25 mouse cellular contexts compared by ENCODE assay signal in the genomic region with DNA sequence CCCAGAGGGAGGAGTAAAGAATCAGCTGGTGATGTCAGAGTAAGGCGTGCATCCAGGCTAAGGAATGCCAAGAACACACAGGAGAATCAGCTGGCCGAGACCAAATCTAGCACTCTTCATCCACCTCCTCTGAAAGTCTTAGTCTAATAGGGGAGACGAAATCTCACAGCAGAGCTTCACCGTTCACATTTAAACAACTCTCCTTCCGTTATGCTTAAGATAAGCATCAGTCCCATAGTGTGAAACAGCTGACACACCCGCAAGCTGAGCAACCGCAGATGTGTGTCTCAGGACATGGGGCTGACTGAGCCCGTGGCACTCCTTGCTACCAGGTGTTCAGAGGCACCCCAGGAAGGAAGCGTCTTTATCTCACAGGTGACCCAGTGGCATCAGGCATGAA. TPM values are rescaled to one million over a fixed set of nuclear protein-coding genes. Genes with fewer than 3 reads are reported as not detected.
A peak's percentile ranks its signal among the peaks of the same experiment; 100 is the strongest.
DNase-seq lines count a peak whose midpoint lies in the region; ATAC-seq and TF ChIP-seq lines count a peak whose summit lies in the region.
"Had no signal": no experiment of that assay in that cellular context is flagged by ENCODE, and none has a peak within 500 bp of the region (broad histone marks: within the 10 kb centered on the region; RNA-seq: fewer than 3 reads in every experiment).

No protein-coding gene starts in this region.

- WGBS in heart, postnatal 0 days: 66% methylated on average over 9 of the region's 9 CpGs
- 88% methylated on average over 9 of the region's 9 CpGs for WGBS in embryonic facial prominence, embryonic 10.5 days

- H3K4me2 ChIP-seq in heart, postnatal 0 days (ENCODE audit: low read depth, low read length): no peak overlapping the region
- H3K4me2 ChIP-seq: embryonic facial prominence, embryonic 13.5 days; heart, embryonic 15.5 days; limb, embryonic 12.5 days; liver, embryonic 13.5 days had no signal

- no peaks in the 10 kb centered on the region for H3K9me3 ChIP-seq in heart, postnatal 0 days (replicated peaks; ENCODE audit: control insufficient read depth, low read length)
- H3K9me3 ChIP-seq in embryonic facial prominence, embryonic 10.5 days: no peaks in the 10 kb centered on the region
- H3K9me3 ChIP-seq: embryonic facial prominence, embryonic 13.5 days; heart, embryonic 15.5 days; limb, embryonic 12.5 days; liver, embryonic 13.5 days had no signal

- no peak for ATAC-seq in heart, postnatal 0 days (ENCODE audit: insufficient read depth, low read depth)

- no peak overlapping the region for H3K9ac ChIP-seq in heart, postnatal 0 days (replicated peaks; ENCODE audit: low read depth, low read length)
- H3K9ac ChIP-seq: embryonic facial prominence, embryonic 13.5 days; heart, embryonic 15.5 days; limb, embryonic 12.5 days; liver, embryonic 13.5 days had no signal

- no peak for DNase-seq in heart, postnatal 0 days (ENCODE audit: low spot score)
- no peak for DNase-seq in heart, adult 8-10 months (ENCODE audit: low spot score)
- DNase-seq in ES-CJ7 (ENCODE audit: low read depth, low spot score): peak; percentile 59
- peak; percentile 75 for DNase-seq in induced T-regulatory cell, adult 2 months (ENCODE audit: low read depth)
- DNase-seq in thymus, postnatal 14 days: peak; percentile 76
- DNase-seq in spleen, adult 12 weeks (ENCODE audit: low spot score): no peak
- no peak for DNase-seq in lung, postnatal 10 days
- DNase-seq in embryonic facial prominence, embryonic 10.5 days (ENCODE audit: low spot score): no peak
- DNase-seq: B cell, adult 2 months; cerebellum, adult 8-10 months; kidney, adult 8-10 months; kidney, postnatal 36 days; liver, embryonic 13.5 days; midbrain, embryonic 14.5 days had no signal

- no peak for TF ChIP-seq CTCF in heart, postnatal 0 days (IDR thresholded peaks at IDR 0.05; ENCODE audit: low read depth)

- H3K27me3 ChIP-seq in heart, postnatal 0 days (ENCODE audit: control insufficient read depth, insufficient read depth, low read length): no peaks in the 10 kb centered on the region
- no peaks in the 10 kb centered on the region for H3K27me3 ChIP-seq in embryonic facial prominence, embryonic 10.5 days (replicated peaks; ENCODE audit: low read depth, poor library complexity, severe bottlenecking)
- H3K27me3 ChIP-seq: embryonic facial prominence, embryonic 13.5 days; heart, embryonic 15.5 days; limb, embryonic 12.5 days; liver, embryonic 13.5 days had no signal

- peak overlapping the region; percentile 11; the same call in 1 of the 2 replicates for H3K27ac ChIP-seq in heart, postnatal 0 days (ENCODE audit: low read depth)
- no peak overlapping the region for H3K27ac ChIP-seq in embryonic facial prominence, embryonic 10.5 days (replicated peaks)
- H3K27ac ChIP-seq: embryonic facial prominence, embryonic 13.5 days; forebrain, embryonic 10.5 days; heart, embryonic 15.5 days; limb, embryonic 12.5 days; liver, embryonic 13.5 days had no signal

- no peaks in the 10 kb centered on the region for H3K36me3 ChIP-seq in heart, postnatal 0 days (replicated peaks; ENCODE audit: control insufficient read depth, insufficient read depth, low read length)
- H3K36me3 ChIP-seq in embryonic facial prominence, embryonic 10.5 days (replicated peaks): no peaks in the 10 kb centered on the region
- H3K36me3 ChIP-seq: heart, embryonic 15.5 days; liver, embryonic 13.5 days had no signal

- TF ChIP-seq EP300 in heart, postnatal 0 days (IDR thresholded peaks at IDR 0.05; ENCODE audit: low read depth): no peak

- H3K4me1 ChIP-seq in heart, postnatal 0 days (ENCODE audit: control insufficient read depth, insufficient read depth): 0 out of 2 replicates have a peak, but pooled peaks cover 4% of the 10 kb centered on the region
- peaks cover 8% of the 10 kb centered on the region for H3K4me1 ChIP-seq in embryonic facial prominence, embryonic 10.5 days
- H3K4me1 ChIP-seq: limb, embryonic 12.5 days; liver, embryonic 13.5 days had no signal

- no peak overlapping the region for H3K4me3 ChIP-seq in heart, postnatal 0 days (ENCODE audit: low read depth, low read length)
- no peak overlapping the region for H3K4me3 ChIP-seq in embryonic facial prominence, embryonic 10.5 days
- H3K4me3 ChIP-seq: embryonic facial prominence, embryonic 13.5 days; forebrain, embryonic 10.5 days; heart, embryonic 15.5 days; limb, embryonic 12.5 days; liver, embryonic 13.5 days had no signal

RNA-seq across cellular contexts. Expression of gene Chst10, which starts 14.2 kb away (rescaled TPM):
- total RNA-seq in heart, postnatal 0 days (2014; rRNA removed; ENCODE audit: low replicate concordance): 0.04 TPM in 1 of 2 replicates, not detected in the other
- polyA plus RNA-seq in heart, postnatal 0 days (2015; fragmentation: Nextera tagmentation; extraction: Ambion mirVana): 0.54 and 0.55 TPM in 2 replicates
- under 1 TPM; 0.16 to 0.72 (median 0.33) TPM for total RNA-seq in heart, adult 8-10 months (2022)
- 8.2 and 9.0 TPM in 2 replicates for polyA plus RNA-seq in embryonic facial prominence, embryonic 10.5 days (2016; fragmentation: Nextera tagmentation; extraction: Ambion mirVana)

RNA-seq across cellular contexts. Expression of gene Lonrf2, which starts 47.3 kb away (rescaled TPM):
- total RNA-seq in heart, postnatal 0 days (2014; rRNA removed; ENCODE audit: low replicate concordance): 0.42 and 1.7 TPM in 2 replicates
- 0.33 and 0.41 TPM in 2 replicates for polyA plus RNA-seq in heart, postnatal 0 days (2015; fragmentation: Nextera tagmentation; extraction: Ambion mirVana)
- 1 to 10 TPM; 4.2 to 5.1 (median 4.7) TPM for total RNA-seq in heart, adult 8-10 months (2022)
- polyA plus RNA-seq in embryonic facial prominence, embryonic 10.5 days (2016; fragmentation: Nextera tagmentation; extraction: Ambion mirVana): 0.96 and 1.2 TPM in 2 replicates

RNA-seq across cellular contexts. Expression of gene Nms, which starts 55.2 kb away (rescaled TPM):
- total RNA-seq in heart, postnatal 0 days (2014; rRNA removed; ENCODE audit: low replicate concordance): not detected in 2 replicates
- not detected in 2 replicates for polyA plus RNA-seq in heart, postnatal 0 days (2015; fragmentation: Nextera tagmentation; extraction: Ambion mirVana)
- total RNA-seq in heart, adult 8-10 months (2022): not detected
- 0.15 TPM in 1 of 2 replicates, not detected in the other for polyA plus RNA-seq in embryonic facial prominence, embryonic 10.5 days (2016; fragmentation: Nextera tagmentation; extraction: Ambion mirVana)
- total RNA-seq: adrenal gland, postnatal 4 days; gastrocnemius, postnatal 4 days; layer of hippocampus, postnatal 10 days; megakaryocyte progenitor cell, adult 5-6 weeks had no signal
- polyA plus RNA-seq: cortical plate, adult 2 months; embryonic facial prominence, embryonic 13.5 days; forebrain, embryonic 10.5 days; heart, embryonic 15.5 days; limb, embryonic 12.5 days; liver, embryonic 13.5 days; lung, embryonic 16.5 days; midbrain, embryonic 14.5 days; stomach, embryonic 16.5 days had no signal

Comparison
In these comparisons a context has a peak if more than half of its experiments do, and no peak if none do; other contexts are left out.
1. DNase-seq: peak in ES-CJ7 (single experiment), induced T-regulatory cell, adult 2 months (single experiment) and thymus, postnatal 14 days (single experiment); none in heart, postnatal 0 days (single experiment), heart, adult 8-10 months (single experiment), spleen, adult 12 weeks (single experiment), lung, postnatal 10 days (single experiment) and embryonic facial prominence, embryonic 10.5 days (single experiment).